Mouse (Mus musculus): ENCODE measurements around the gene Aip. TPM values are rescaled to one million over a fixed set of nuclear protein-coding genes. Genes with fewer than 3 reads are reported as not detected.

Aip gene
- polyA plus RNA-seq, 1 experiment = 53.5 TPM

DNA sequence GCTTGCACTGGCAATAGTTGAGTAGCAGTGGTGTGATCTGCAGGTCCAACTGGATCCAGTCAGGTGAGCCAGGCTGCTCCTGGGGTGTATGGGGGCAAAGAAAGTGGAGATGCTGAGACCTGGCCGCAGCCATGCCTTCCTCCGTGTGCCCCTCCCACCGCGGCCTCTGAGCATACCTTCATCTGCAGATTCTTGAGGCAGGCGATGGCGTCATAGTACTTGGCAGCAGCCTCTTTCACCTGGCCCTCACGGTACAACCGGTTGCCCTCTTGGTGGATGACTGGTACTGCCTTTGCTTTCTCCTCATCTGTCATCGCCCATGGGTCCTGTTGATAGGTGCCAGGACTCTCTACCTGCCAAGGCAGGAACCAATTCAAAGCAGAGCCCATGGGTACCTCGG lies 10.5 kb downstream of the Aip start:
- H3K4me1 ChIP-seq (ENCODE audit: control insufficient read depth, insufficient read depth, low read length) = peaks cover 26% of the 10 kb centered on the region
- H3K4me3 ChIP-seq (replicated peaks; ENCODE audit: control insufficient read depth, low read depth, low read length) = no peak overlapping the region
- H3K27ac ChIP-seq (ENCODE audit: control insufficient read depth, insufficient read depth, low read depth, low read length, poor library complexity) = no peak overlapping the region
- TF ChIP-seq CTCF (IDR thresholded peaks at IDR 0.05; ENCODE audit: control insufficient read depth, insufficient read depth, low read length) = no peak
- no peak for TF ChIP-seq POLR2A (IDR thresholded peaks at IDR 0.05; ENCODE audit: borderline replicate concordance, control insufficient read depth, low read depth, low read length)
- 96% methylated on average over 10 of the region's 10 CpGs for WGBS

DNA sequence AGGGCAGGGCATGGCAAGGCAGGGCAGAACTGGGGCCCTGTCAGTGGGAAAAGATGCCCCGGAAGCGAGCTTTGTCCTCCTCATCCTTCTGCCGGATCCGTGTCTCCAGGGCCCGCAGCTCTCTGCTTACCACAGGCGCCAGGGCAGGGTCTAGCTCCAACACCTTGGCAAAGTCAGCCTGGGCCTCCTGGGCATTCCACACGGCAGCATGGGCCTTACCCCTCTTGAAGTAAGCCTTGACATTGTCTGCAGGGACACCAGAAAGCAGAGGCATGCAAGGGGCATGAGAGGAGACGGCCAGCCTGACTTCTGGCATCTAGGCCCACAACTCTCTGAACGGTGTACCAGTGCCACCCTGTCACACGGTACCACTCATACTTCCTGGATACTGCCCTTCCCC lies 11.1 kb downstream of the Aip start:
- WGBS = 71% methylated on average over 10 of the region's 10 CpGs
- TF ChIP-seq POLR2A (IDR thresholded peaks at IDR 0.05; ENCODE audit: borderline replicate concordance, control insufficient read depth, low read depth, low read length) (no peak), CTCF (IDR thresholded peaks at IDR 0.05; ENCODE audit: control insufficient read depth, insufficient read depth, low read length) (no peak)
- Histone ChIP-seq H3K27ac (ENCODE audit: control insufficient read depth, insufficient read depth, low read depth, low read length, poor library complexity) (peak overlapping the region; percentile 94), H3K4me1 (ENCODE audit: control insufficient read depth, insufficient read depth, low read length) (peaks cover 26% of the 10 kb centered on the region), H3K4me3 (replicated peaks; ENCODE audit: control insufficient read depth, low read depth, low read length) (no peak overlapping the region)

DNA sequence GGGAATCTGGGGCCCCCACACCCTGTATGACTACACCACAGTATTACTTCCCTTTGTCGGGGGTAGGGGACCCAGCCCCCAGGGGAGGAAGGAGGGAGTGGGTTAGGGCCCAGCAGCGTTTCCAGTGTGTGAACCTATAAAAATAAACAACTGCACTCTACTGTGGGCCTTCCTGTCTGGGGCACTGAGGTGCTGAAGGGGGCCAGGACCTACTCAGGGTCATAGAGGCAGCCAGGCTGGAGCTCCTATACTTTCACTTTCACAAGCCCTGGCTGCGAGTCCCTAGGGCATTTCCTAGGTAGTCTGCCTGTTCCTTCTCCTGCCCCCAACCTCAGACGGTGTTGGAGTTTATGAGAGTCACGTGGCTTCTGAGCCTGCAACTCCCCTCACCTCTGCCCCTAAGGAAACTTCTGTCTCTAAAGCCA lies 11.8 kb downstream of the Aip start:
- H3K4me1 ChIP-seq (ENCODE audit: control insufficient read depth, insufficient read depth, low read length) = peaks cover 24% of the 10 kb centered on the region
- H3K4me3 ChIP-seq (replicated peaks; ENCODE audit: control insufficient read depth, low read depth, low read length) = no peak overlapping the region
- peak overlapping the region; percentile 94 for H3K27ac ChIP-seq (ENCODE audit: control insufficient read depth, insufficient read depth, low read depth, low read length, poor library complexity)
- 2% methylated on average over 5 of the region's 5 CpGs for WGBS
- TF ChIP-seq POLR2A (IDR thresholded peaks at IDR 0.05; ENCODE audit: borderline replicate concordance, control insufficient read depth, low read depth, low read length) = no peak
- TF ChIP-seq CTCF (IDR thresholded peaks at IDR 0.05; ENCODE audit: control insufficient read depth, insufficient read depth, low read length) = no peak

DNA sequence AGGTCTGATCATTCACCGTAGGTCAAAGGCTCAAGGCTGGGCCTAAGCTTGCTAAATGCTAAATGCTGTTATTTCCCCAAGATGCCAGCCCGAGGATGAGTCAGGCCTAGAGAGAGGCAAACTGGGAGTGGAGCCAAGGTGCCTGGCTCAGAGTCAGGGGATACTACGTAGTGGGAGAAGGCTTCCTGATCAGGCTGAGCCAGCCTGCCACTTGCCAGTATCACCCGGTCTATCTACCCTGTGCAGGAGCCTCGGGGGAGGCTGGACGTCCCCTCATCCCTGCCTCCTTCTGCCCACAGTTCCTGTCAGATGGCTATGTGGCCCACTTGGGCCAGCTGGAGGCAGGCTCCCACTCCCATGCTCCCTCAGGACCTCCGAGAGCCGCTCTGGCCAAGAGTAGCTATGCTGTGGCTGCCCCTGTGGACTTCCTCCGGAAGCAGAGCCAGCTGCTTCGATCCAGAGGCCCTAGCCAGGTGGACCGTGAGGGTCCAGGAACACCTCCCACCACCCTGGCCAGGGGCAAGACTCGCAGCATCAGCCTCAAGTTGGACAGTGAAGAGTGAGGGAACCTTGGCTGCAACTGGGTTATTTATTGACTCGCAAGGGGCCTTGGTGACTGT lies 12.4 kb downstream of the Aip start:
- H3K27ac ChIP-seq (ENCODE audit: control insufficient read depth, insufficient read depth, low read depth, low read length, poor library complexity) = peak overlapping the region; percentile 94
- H3K4me1 ChIP-seq (ENCODE audit: control insufficient read depth, insufficient read depth, low read length) = peaks cover 24% of the 10 kb centered on the region
- no peak for TF ChIP-seq CTCF (IDR thresholded peaks at IDR 0.05; ENCODE audit: control insufficient read depth, insufficient read depth, low read length)
- TF ChIP-seq POLR2A (IDR thresholded peaks at IDR 0.05; ENCODE audit: borderline replicate concordance, control insufficient read depth, low read depth, low read length) = peak; percentile 57; the same call in 1 of the 2 replicates
- no peak overlapping the region for H3K4me3 ChIP-seq (replicated peaks; ENCODE audit: control insufficient read depth, low read depth, low read length)
- 2% methylated on average over 13 of the region's 13 CpGs for WGBS

DNA sequence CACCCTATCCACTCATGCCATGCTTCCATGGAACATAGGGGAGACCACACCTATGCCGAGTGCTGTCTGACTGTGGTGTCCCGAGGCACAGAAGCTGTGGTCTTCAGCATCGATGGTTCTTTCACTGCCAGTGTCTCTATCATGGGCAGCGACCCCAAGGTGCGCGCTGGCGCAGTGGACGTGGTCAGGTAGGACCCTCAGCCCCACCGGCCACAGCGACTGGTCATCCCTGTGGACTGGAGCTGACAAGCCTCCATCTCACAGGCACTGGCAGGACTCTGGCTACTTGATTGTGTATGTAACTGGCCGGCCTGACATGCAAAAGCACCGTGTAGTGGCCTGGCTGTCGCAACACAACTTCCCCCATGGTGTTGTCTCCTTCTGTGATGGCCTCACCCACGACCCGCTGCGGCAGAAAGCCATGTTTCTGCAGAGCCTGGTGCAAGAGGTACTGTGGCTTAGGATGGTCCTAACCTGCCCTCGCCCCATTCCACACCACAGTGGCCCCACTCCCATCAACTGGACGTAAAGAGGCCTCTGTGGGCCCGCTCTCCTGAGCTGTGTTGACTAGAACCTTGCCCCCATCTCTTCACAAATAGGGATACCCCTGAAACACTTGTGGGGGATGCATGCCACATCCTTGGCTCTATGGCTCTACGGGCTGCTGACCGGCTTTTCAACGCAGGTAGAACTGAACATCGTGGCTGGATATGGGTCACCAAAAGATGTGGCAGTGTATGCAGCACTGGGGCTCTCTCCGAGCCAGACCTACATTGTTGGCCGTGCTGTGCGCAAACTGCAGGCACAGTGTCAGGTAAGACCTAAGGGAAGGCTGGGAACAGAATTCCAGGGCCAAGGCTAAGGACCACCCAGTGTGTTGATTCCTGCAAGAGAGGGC lies 13.3 kb downstream of the Aip start:
- TF ChIP-seq POLR2A (IDR thresholded peaks at IDR 0.05; ENCODE audit: borderline replicate concordance, control insufficient read depth, low read depth, low read length) (no peak), CTCF (IDR thresholded peaks at IDR 0.05; ENCODE audit: control insufficient read depth, insufficient read depth, low read length) (no peak)
- WGBS = 74% methylated on average over 26 of the region's 26 CpGs
- Histone ChIP-seq H3K27ac (ENCODE audit: control insufficient read depth, insufficient read depth, low read depth, low read length, poor library complexity) (peak overlapping the region; percentile 94), H3K4me1 (ENCODE audit: control insufficient read depth, insufficient read depth, low read length) (peaks cover 24% of the 10 kb centered on the region), H3K4me3 (replicated peaks; ENCODE audit: control insufficient read depth, low read depth, low read length) (no peak overlapping the region)

DNA sequence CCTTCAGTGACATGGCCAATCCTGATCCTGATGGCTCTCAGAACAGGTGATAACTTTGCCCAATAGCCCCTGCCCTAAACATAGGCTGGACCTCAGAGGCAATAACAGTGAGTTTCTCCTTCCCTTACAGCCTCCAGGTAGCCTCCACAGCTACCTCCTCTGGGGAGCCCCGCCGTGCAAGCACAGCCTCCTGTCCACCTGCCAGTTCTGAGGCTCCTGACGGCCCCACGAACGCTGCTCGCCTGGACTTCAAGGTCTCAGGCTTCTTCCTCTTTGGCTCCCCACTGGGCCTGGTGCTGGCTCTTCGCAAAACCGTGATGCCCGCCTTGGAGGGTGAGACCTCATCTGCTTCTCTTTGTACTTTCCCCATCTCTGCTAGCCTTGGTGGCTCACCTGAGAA lies 17.1 kb downstream of the Aip start:
- WGBS = 87% methylated on average over 9 of the region's 9 CpGs
- H3K27ac ChIP-seq (ENCODE audit: control insufficient read depth, insufficient read depth, low read depth, low read length, poor library complexity) = no peak overlapping the region
- peaks cover 18% of the 10 kb centered on the region for H3K4me1 ChIP-seq (ENCODE audit: control insufficient read depth, insufficient read depth, low read length)
- H3K4me3 ChIP-seq (replicated peaks; ENCODE audit: control insufficient read depth, low read depth, low read length) = no peak overlapping the region
- TF ChIP-seq CTCF (IDR thresholded peaks at IDR 0.05; ENCODE audit: control insufficient read depth, insufficient read depth, low read length) (no peak), POLR2A (IDR thresholded peaks at IDR 0.05; ENCODE audit: borderline replicate concordance, control insufficient read depth, low read depth, low read length) (no peak)

DNA sequence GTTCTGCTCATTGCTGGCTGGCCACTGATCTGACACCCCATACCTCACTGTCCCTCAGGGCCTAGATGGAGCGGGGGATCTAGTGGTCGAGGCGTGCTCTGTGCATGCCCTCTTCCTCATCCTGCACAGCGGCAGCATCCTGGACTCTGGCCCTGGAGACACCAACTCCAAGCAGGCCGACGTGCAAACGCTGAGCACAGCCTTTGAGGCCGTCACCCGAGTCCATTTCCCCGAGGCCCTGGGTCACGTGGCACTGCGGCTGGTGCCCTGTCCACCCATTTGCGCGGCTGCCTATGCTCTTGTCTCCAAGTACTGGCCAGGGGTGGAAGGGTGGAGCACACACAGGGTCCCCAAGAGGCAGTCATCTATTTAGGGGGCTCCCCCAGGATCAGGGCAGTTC lies 19.0 kb downstream of the Aip start:
- WGBS = 90% methylated on average over 14 of the region's 14 CpGs

DNA sequence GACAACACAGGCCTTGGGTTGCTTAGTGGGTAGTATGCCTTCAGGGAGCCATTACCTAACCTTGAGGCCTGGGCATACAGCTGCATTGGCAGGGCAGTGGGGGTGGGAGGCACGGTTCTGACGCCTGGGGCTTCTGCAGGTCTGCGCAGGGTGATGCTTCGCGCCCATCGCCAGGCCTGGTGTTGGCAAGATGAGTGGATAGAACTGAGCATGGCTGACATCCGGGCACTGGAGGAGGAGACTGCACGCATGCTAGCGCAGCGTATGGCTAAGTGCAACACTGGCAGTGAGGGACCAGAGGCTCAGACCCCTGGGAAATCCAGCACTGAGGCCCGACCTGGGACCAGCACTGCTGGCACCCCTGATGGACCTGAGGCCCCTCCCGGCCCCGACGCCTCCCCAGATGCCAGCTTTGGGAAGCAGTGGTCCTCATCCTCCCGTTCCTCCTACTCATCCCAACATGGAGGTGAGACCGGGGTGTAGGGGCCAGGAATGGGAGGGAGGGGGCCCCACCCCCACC lies 20.9 kb downstream of the Aip start:
- TF ChIP-seq POLR2A (IDR thresholded peaks at IDR 0.05; ENCODE audit: borderline replicate concordance, control insufficient read depth, low read depth, low read length) (no peak), CTCF (IDR thresholded peaks at IDR 0.05; ENCODE audit: control insufficient read depth, insufficient read depth, low read length) (no peak)
- Histone ChIP-seq H3K4me3 (replicated peaks; ENCODE audit: control insufficient read depth, low read depth, low read length) (no peak overlapping the region), H3K27ac (ENCODE audit: control insufficient read depth, insufficient read depth, low read depth, low read length, poor library complexity) (no peak overlapping the region), H3K4me1 (ENCODE audit: control insufficient read depth, insufficient read depth, low read length) (peaks cover 2% of the 10 kb centered on the region; the same call in 1 of the 2 replicates)
- WGBS = 96% methylated on average over 16 of the region's 16 CpGs

More for the DNA sequence above, 19.0 kb downstream of the Aip start:
- no peak overlapping the region for H3K4me3 ChIP-seq (replicated peaks; ENCODE audit: control insufficient read depth, low read depth, low read length)
- no peak overlapping the region for H3K27ac ChIP-seq (ENCODE audit: control insufficient read depth, insufficient read depth, low read depth, low read length, poor library complexity)
- TF ChIP-seq CTCF (IDR thresholded peaks at IDR 0.05; ENCODE audit: control insufficient read depth, insufficient read depth, low read length) (no peak), POLR2A (IDR thresholded peaks at IDR 0.05; ENCODE audit: borderline replicate concordance, control insufficient read depth, low read depth, low read length) (no peak)
- H3K4me1 ChIP-seq (ENCODE audit: control insufficient read depth, insufficient read depth, low read length) = peaks cover under 1% of the 10 kb centered on the region; the same call in 1 of the 2 replicates
